Mouse (Mus musculus) adrenal gland, postnatal 36 days (tissue): ENCODE data around the gene Plekhd1. TPM values are rescaled to one million over a fixed set of nuclear protein-coding genes. Genes with fewer than 3 reads are reported as not detected.

Source experiments
- DNase-seq, 2 experiments: peaks; one replicate each; pipeline ENCODE4 v3.0.0; 2021; ENCODE audit warnings: mixed read lengths in 1 of 2
- long read RNA-seq, 2 experiments: library from polyadenylated mRNA; stranded (forward); transcript quantifications; one replicate each; pipeline ENCODE4 v2.0.0; 2021; ENCODE audit warnings: borderline sequencing depth in 2 of 2
- total RNA-seq, 2 experiments: library from RNA; stranded (reverse); gene quantifications; 2 replicates each; pipeline ENCODE4 v1.2.3; 2021

The Plekhd1 gene
- total RNA-seq, result not detected
- long read RNA-seq, experiment 1, result 0 reads
- long read RNA-seq, experiment 2, result 0 reads

DNA sequence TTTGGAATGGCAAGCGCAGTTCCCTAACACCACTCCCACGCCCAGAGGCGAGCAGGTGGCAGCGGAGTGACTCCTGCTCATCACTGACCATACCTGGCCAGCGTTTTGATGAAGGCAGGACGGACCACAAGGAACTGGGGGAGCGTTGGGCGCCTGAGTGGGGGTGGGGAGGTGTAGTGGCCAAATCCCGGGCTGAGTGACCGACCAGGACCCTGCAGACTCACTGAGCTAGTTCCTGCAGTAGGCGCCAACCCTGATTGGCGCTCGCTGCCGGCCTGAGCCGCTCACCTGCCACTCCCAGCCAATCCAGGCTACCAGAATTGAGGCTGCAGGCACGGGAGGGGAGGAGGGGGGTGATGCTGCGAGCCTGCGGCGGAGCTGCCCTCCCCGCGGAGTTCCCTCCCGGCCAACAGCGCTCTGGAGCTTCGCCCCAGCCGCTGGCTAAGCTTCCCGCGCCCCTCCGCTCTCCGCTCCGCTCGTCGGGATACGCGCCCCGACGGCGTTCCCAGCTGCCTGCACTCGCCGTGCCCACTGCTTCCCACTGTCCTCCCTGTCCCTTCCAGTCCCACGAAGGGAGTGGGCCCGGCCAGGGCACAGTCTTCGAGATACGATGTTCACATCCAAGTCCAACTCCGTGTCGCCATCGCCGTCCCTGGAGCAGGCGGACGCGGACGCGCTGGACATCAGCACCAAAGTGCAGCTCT lies at the start of gene Plekhd1:
Plekhd1 (plus strand) TSS at position 323 of the 704 bp plus-strand sequence.
- peak; percentile 26 to 28 for DNase-seq

DNA sequence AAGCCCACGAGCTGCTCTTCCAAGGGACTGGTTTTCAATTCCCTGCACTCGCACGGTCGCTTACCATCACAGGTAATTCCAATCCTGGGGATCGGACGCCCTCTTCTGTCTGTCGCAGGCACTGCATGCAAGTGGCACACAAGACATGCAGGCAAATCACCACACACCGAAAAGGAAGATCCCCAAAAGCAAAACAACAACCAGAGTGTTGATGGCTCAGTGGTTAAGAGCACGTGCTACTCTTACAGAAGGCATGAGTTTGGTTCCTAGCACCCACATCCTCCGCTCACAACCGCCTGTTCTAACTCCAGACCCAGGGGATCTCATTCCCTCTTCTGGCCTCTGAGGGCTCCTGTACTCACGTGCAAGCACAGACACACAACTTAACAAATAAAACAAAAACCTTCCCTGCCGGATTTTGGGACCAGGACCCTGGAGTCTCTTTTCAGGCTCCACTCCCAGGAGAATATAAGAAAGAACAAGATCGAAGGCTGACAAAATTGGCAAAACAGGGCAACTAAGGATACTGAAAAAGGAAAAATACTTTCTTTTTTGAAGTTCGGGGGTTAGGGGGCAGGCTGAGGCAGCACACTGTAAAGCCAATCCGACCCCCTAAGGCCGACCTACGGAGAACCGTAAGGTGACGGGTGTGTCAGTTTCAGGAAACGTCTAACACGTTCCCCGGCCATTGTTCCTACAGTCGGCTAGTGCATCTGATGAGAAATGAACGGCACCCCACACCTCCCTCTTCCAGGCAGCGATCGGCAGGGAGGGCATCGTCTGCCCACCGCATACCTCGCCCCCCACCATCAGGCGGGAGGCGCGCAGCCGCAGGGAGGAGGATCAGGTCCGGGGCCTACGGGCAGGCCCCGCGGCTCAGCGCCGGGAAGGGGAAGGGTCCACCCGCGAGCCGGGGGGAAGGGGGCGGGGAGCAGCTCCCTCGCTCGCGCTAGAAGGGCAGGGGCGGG lies 49.4 kb upstream of the Plekhd1 start:
- DNase-seq, result peak; percentile 65 to 69

DNA sequence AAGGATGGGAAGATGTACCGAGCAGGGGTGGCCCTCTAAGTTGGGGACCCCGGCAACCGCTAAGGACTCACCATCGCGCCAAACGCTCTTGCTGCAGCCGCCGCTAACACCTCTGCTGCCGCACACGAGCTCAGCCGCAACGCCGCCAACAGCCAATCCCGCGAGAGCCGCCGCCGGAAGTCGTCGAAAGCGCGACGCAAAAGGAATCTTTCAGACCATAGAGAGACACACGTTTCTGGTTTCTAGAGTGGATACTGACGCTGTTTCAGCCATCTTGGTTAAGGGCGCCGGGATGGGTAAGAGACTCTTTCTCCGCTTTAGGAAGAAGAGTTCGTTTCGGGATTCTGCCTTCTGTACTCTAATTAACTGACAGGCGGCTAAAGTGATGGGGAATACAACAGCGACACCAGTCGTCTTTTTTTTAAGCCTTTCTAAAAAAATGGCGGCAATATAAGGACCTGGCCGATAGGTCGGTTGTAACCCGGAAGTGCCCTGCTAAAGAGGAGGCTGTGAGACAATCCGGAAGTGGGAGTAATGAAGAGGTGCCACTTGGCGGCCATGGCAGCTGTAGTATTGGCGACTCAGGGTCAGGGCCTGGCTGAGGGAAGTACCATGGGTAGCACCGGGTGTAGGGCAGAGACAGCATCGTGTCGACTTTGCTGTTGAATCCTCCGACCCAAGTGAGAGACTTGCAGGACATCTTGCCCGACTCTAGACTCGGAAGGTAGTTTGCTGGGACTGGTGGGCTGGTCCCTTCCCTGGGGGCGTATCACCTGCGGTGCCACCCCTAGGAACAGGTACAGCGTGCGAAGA lies 48.5 kb upstream of the Plekhd1 start, which contains the start of the genes Slc39a9 and Erh:
Slc39a9 (plus strand) TSS at position 191 of the 813 bp plus-strand sequence.
Erh (minus strand) TSS at position 649 of the 813 bp plus-strand sequence.
- peak; percentile 94 to 95 for DNase-seq

DNA sequence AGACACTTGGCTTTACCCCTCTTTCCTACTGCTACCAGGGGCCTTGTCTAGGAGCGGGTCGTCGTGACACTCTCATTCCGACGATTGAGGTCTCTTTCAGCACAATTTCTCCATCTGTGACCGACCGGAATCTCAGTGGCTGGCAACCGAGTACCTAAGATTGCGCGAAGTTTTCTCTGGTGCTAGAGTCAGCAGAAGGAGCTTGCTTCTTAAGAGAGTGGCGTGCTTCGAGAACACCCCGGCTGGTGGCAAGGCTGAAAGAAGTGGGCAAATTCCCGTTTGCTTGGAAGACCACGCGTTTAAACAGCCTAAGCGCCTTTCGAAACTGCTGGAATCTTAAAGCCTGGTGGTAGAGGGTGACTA lies 47.9 kb upstream of the Plekhd1 start:
- no peak for DNase-seq

DNA sequence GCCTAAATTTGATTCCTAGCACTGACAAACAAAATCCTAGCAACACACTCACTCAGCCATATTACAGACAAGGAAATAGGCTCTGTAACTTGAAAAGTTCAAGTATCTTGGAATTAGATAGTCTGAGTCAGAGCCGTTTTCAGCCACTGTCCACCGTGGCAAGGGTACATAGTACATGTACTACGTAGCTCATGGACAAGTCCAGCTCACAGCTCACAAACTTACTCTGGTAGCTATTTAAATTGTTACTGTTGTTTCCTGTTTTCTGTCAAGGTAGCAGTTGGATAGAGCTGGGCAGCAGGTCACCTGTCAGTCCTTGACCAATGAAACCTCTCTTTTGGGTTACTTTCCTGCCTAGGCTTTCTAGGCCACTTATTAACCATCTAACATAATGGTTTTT lies 46.0 kb upstream of the Plekhd1 start:
- DNase-seq, result no peak

DNA sequence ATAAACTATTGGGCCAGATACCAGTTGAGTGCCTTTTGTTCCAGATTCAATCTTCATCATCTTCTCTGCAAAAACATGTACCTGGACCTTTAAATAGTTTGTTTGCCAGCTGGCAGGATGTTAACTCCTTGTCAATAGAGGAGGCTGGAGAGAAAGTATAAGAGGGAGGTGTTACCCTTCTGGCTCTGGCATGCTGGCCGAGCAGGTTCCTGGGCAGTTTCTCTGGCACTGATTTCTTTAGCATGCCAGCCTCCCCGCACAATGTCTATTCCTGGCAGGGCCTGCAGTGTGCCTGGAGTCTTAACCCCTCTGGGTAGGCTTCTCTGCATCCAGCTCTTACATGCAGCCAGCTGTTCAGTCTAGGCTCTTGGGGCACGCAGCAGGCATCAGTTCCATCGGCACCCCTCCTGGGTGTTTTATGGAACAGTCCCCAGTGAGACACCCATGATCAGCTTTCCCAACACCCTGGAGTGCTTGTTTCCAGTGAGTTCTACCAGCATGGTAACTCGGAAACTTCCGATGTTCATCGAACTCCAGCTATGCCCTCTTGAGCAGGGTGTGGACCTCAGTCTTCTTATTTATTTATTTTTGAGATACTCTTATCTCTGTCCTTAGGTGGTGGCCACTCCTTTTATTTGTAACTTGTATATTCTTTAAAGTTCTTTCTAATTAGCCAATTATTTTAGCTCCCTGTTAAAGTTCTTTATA lies 38.3 kb upstream of the Plekhd1 start:
- DNase-seq, result peak; percentile 12 to 47

DNA sequence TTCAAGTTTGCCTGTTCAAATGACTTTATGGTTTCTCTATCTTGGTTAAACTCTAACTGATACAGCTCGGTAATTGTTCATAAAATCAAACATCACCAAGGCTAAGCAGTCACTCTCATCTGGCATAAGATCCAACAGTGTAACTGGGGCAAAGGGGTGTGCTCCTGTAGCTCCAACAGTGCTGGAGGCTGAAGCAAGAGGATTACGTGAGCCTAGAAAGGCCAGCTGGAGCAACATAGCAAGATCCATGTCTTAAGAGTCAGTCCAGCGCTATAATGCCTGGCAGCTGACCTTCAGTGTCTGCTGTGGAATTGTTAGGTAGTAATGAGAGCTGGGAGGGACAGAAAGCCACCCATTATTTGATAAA lies 37.7 kb upstream of the Plekhd1 start:
- peak; percentile 32 to 42 for DNase-seq

DNA sequence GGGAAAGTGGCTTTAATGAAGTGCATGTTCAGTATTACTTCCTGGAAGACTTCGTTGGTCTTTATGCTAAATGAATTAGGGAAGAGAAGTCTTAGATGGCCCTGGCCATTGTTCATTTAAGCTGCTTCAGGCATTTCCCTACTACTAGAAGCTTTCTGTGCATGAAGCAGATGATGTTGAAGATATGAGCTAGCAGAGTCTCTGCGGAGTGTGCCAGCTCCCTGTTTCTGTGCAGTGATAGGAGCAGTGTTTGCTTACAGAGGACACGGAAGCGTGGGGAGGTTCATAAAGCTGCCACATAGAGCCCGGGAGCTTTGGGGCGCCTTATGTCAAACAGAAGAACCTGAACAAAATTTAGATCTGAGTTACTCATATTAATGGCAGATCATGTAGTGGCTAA lies 33.7 kb upstream of the Plekhd1 start:
- no peak for DNase-seq

DNA sequence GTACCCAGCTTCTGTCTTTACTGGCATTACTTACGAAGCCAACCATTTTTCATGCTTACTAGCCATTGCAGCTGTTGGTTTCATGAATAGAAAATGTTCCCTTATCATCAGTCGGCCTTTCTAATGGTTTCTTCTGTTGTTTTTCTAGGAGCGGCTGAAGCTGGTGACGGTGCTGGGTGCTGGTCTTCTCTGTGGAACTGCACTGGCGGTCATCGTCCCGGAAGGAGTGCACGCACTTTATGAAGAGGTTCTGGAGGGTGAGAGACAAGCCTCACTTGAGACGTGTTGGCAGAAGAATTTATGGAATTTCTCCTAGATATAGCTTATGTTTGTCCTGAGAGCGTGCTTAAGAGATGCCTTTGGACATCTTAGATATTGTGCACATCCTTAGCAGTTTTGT lies 30.1 kb upstream of the Plekhd1 start:
- no peak for DNase-seq

DNA sequence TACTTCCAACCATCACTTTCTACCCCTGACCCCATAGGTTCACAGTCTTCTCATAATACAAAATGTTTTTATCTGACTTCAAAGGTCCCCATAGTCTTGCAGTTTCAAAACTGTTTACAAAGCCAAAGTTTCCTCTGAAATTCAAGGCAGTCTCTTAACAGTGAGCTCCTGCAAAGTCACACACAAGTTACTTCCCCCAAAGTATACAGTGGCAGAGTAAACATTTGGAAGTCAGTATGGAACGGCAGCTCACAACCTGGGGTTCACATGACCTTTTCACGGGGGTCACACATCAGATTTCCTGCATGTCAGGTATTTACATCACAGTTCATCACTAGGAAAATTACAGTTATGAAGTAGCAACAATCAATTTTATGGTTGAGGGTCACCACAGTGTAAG lies 28.5 kb upstream of the Plekhd1 start:
- DNase-seq, result no peak

DNA sequence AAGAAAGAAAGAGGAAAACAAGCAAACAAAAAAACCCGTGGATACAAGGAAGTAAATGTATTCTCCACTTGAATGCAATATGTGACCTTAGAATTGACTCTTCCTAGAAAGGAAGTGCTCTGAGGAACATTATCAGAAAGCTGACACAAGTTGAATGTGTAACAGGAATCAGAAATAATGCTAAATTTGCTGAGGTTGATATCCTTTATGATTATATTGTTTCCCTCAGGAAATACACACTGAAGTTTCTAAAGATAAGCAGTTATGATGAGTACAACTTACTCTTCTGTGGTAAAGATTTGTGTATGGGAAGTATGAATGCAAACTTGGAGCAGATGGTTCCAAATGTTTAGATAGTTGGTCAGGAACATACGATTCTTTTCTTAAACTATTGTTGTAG lies 24.0 kb upstream of the Plekhd1 start:
- DNase-seq, result no peak

DNA sequence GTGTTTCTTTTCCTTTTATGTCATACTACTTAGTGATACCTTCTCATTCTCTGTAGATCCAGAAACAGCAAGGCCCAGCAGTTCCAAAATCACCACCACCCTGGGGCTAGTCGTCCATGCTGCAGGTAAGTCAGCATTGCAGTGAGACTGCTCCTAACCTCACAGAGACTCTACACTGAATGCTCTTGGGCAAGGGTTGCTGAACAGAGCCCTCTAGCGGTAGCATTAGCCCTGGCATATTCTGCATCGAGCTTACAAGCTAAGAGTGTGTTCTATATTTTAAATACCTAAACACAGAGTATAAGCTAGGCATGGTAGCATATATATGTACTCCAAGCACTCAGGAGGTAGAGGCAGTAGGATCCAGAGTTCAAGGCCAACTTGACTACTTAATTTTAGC lies 19.2 kb upstream of the Plekhd1 start:
- DNase-seq, result peak; percentile 59 to 67

DNA sequence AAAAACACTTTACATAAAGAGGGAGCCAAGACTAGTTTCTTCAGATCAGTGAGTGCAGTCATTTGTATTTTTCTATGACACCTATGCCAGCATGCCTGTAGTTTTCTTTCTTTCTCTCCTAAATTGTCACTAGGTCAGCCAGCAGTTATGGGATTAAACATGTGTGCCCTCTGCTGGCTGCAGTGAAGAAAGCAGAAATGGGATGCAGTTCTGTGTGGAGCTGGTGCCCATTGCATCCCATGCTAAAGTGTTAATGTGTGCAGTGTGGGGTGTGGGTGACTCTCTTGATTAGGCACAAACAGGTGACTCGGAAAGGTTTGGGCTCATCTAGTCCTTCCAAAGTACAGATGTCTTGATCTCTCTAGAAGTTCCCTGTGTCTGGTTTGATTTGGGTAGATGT lies 11.1 kb upstream of the Plekhd1 start:
- DNase-seq, result peak; percentile 16 to 42

DNA sequence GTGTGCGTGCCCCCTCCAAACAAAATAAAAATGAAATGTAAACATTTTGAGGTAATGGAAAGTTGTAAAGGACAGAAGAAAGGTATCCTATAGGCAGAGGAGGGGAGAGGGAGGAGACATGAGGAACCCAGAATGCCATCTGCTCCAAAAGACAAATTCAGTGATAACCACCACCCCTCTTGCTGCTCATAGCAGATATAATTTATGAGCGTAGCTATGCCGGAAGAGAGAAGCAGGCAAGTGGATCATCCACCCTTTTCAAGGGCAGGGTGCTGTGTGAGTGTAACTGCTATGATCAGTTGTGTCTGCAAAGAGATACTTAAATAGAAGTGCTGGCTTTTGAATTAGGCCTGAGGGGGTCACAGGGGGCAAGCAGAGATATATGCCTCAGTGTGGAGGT lies 8.8 kb upstream of the Plekhd1 start:
- no peak for DNase-seq

DNA sequence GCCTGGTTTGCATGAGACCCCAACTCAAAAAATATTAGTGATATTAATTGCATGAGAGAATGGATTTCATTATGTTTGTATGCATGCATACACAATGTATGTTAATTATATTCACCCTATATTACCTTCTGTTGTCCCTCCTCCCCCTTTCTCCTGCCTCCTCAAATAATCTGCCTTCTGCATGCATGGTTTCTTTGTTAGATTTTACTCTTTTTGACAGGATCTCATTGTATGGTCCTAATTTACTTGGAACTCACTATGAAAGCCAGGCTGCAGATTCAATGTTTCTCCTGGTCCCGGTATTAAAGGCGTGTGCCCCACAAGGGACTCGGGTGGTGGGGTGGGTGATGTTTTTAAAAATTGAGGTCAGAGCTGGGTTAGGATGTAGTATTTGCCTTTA lies 8.1 kb upstream of the Plekhd1 start:
- no peak for DNase-seq

DNA sequence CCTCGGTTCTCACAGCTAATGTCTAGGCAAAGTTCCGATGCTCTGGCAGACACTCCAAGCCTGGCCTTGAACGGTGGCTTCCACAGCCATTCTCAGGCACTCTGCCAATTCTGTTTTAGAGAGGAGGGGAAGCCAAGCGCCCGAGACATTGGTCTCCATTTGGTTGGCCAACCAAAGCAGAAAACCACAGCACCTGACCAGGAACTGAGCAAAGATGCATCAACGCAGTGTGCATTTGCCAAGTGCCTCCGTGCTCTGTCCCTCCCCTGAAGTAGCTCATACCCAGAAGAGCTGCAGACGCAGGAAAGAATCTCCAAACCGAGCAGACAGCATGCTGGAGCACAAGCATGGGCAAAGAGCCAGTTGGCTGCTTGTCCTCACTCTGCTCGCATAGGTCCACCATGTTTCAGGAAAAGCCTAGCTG lies 4.6 kb upstream of the Plekhd1 start:
- DNase-seq, result peak; percentile 68 to 70

DNA sequence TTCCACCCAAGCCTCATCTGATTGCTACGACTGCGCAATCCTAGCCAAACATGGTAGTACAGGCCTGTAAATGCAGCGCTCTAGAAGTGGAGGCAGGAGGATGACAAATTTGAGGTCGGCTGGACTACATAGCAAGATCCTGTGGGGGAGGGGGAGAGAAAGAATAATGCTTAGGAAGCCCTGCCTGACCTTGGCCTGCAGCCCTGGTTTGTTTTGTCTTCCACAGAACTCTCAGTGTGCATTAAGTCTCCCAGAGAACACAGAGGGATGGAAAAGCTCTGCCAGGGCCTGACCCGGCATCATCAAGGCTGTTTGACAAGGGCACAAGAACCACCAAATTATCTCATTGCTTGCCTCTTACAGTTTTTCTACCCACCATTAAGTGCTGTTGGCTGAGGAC lies 2.7 kb upstream of the Plekhd1 start:
- no peak for DNase-seq

DNA sequence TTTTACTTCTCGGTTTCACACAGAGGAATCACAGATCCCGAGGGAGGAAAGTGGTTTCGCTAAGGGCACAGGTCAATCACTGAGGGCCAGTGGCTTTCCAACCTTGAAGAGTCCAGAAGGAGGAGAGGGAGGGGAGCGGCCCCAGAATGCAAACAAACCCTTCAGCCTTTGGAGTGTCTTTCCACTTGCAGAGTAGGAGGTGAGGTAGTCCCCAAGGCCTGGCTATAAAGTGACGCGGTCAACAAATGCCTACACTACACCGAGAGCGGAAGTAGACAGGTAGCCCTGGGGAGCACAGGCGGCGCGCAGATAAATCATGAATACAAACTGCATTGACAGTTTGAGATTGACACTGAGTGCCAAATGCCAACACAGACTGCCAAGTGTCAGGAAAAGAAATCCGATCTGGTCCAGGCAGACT lies 710 bp upstream of the Plekhd1 start:
- no peak for DNase-seq

DNA sequence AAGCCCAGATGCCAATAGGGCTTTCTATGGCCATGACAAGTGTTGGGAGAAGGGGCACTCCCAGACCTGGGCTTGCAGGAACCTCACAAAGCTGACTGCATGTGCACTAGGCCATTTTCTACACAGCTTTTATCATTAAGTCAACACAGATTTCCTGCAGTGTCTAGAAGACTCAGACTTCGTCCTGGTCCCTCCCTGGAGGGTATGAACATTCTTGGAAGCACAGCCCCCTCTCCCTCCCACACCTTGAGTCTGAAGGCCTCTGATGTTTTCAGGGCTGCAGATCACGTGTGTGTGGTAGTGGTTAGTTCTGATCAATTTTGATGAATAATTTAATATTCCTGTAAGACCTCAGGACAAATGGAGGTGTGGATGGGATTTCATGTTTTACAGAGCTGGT lies 1.3 kb downstream of the Plekhd1 start:
- no peak for DNase-seq

DNA sequence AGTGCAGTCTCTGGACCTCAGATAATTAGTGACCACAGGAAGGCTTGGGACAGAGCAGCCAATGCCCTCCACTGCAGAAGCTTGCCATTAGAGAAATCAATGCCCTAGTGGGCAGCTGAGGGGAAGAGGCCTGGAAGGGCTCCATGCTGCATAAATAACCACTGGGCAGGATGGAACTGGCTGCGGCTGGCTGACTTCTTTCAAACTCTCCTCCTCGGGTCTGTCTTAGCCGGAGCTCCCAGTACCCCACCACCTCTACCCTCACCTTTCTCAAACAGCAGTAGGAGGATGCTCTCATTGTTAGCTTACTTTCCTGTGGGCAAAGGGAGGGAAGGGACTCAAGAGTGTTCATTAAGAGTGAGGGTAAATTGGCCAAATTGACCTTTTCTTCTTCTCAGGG lies 2.6 kb downstream of the Plekhd1 start:
- no peak for DNase-seq

DNA sequence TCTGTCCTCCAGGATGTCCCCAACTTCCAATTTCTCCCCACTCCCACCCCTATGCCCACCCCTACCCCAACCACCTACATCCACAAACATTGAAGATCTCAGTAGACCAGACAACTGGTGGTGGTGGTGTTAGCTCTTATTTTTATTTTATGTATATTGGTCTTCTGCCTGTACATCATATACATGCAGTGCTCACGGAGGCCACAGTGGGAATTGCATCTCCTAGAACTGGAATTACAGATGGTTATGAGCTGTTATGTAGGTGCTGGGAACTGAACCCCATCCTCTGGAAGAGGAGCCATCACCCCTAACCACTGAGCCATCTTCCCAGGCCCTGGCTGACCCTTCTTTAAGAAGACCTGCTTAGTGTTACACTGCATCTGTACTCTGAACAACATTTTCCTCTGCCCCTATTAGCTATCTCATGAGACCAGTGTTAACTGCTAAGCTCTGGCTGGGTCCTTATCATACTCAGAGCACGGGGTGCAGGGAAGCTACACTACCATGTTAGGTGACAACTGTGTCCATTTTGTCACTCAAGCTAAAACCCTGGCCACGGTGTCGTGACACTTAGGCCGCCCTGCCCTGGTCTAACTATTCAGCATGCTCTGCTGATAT lies 6.2 kb downstream of the Plekhd1 start:
- DNase-seq, result no peak
